Mouse (Mus musculus) MEL-GATA-1-ER (cell line): ENCODE results near the gene Slc23a4.

ENCODE experiments used
- DNase-seq: peaks from one replicate; pipeline ENCODE4 v3.0.0-alpha.2; 2012; ENCODE audit warnings: low read depth; ENCODE audit errors: extremely low read depth

The Slc23a4 gene

GRCm38 (mm10) chr6:34988081-34988761, at the start of gene Slc23a4:
Gene Slc23a4 (minus strand): TSS chr6:34988404.
- DNase-seq = no peak

- no peak for DNase-seq
These were observed 45.1 kb upstream of the Slc23a4 start for GRCm38 (mm10) chr6:35033341-35033740.

- no peak for DNase-seq
These were observed 44.5 kb upstream of the Slc23a4 start for GRCm38 (mm10) chr6:35032704-35033103.

GRCm38 (mm10) chr6:35030811-35031210, 42.6 kb upstream of the Slc23a4 start:
- no peak for DNase-seq

- no peak for DNase-seq
These were observed 42.0 kb upstream of the Slc23a4 start for GRCm38 (mm10) chr6:35030226-35030625.

GRCm38 (mm10) chr6:35028023-35028422, 39.8 kb upstream of the Slc23a4 start:
- no peak for DNase-seq

- DNase-seq = no peak
These were observed 39.1 kb upstream of the Slc23a4 start for GRCm38 (mm10) chr6:35027257-35027656.

GRCm38 (mm10) chr6:35016624-35017023, 28.4 kb upstream of the Slc23a4 start:
- no peak for DNase-seq

GRCm38 (mm10) chr6:35011953-35012352, 23.7 kb upstream of the Slc23a4 start:
- no peak for DNase-seq

GRCm38 (mm10) chr6:35010705-35011104, 22.5 kb upstream of the Slc23a4 start:
- no peak for DNase-seq

- DNase-seq = no peak
These were observed 14.1 kb upstream of the Slc23a4 start for GRCm38 (mm10) chr6:35002261-35002669.

GRCm38 (mm10) chr6:34999101-34999500, 10.9 kb upstream of the Slc23a4 start:
- DNase-seq = no peak

GRCm38 (mm10) chr6:34996496-34996895, 8.3 kb upstream of the Slc23a4 start:
- DNase-seq = no peak

GRCm38 (mm10) chr6:34995265-34995681, 7.1 kb upstream of the Slc23a4 start:
- peak; percentile 82 for DNase-seq

- DNase-seq = peak; percentile 44
These were observed 6.5 kb upstream of the Slc23a4 start for GRCm38 (mm10) chr6:34994692-34995091.

GRCm38 (mm10) chr6:34989263-34989662, 1.1 kb upstream of the Slc23a4 start:
- no peak for DNase-seq

- no peak for DNase-seq
These were observed 1.0 kb downstream of the Slc23a4 start for GRCm38 (mm10) chr6:34987085-34987645.

GRCm38 (mm10) chr6:34980661-34981060, 7.5 kb downstream of the Slc23a4 start:
- no peak for DNase-seq

GRCm38 (mm10) chr6:34979291-34979690, 8.9 kb downstream of the Slc23a4 start:
- DNase-seq = no peak

GRCm38 (mm10) chr6:34971181-34971580, 17.0 kb downstream of the Slc23a4 start:
- no peak for DNase-seq

GRCm38 (mm10) chr6:34965819-34966539, 22.2 kb downstream of the Slc23a4 start:
- no peak for DNase-seq

GRCm38 (mm10) chr6:34964550-34964949, 23.7 kb downstream of the Slc23a4 start:
- no peak for DNase-seq
